Mouse (Mus musculus): ENCODE measurements at regions not wholly inside any gene's neighbourhood (a gene's known extent, or its start where the extent isn't known, plus 50 kb on each side); places are given as distances from the start of the nearest gene placed in this dataset.

- TF ChIP-seq CTCF (IDR thresholded peaks at IDR 0.05; ENCODE audit: low read depth, low read length) = no peak
- TF ChIP-seq POLR2A (IDR thresholded peaks at IDR 0.05; ENCODE audit: borderline replicate concordance, low read depth, low read length) = no peak
These were observed 73.8 kb upstream of the Pabpc6 start for GRCm38 (mm10) chr17:9743342-9743741.
